Mouse (Mus musculus) limb, embryonic 14.5 days (tissue): ENCODE results near the gene Sgsm2. TPM values are rescaled to one million over a fixed set of nuclear protein-coding genes. Genes with fewer than 3 reads are reported as not detected.
A peak's percentile ranks its signal among the peaks of the same experiment; 100 is the strongest.

Experiments used
- ATAC-seq: fragments of 200-750 bp; cut with Nextera tagmentation; 2 replicates; pipeline ENCODE4 v1.8.0; 2017; ENCODE audit warnings: low read depth, moderate number of reproducible peaks, moderate TSS enrichment; ENCODE audit not compliant: low FRiP score
- DNase-seq: peaks from one replicate; pipeline ENCODE4 v3.0.0-alpha.2; 2015; ENCODE audit warnings: low spot score
- H3K27ac ChIP-seq: fragments of 300-500 bp; sonication (generic); replicated peaks from 2 replicates; pipeline ENCODE4 v1.5.1; 2014; ENCODE audit warnings: low read depth, mild to moderate bottlenecking, low read length, moderate library complexity, mixed read lengths
- H3K27me3 ChIP-seq: fragments of 300-500 bp; sonication (generic); 2 replicates; pipeline ENCODE4 v1.6.1; 2014; ENCODE audit warnings: low read length, mixed read lengths; ENCODE audit not compliant: control insufficient read depth, insufficient read depth
- H3K36me3 ChIP-seq: fragments of 300-500 bp; sonication (generic); 2 replicates; pipeline ENCODE4 v1.6.1; 2014; ENCODE audit warnings: mild to moderate bottlenecking, low read length, moderate library complexity, mixed read lengths; ENCODE audit not compliant: control insufficient read depth, insufficient read depth
- H3K4me1 ChIP-seq: fragments of 300-500 bp; sonication (generic); 2 replicates; pipeline ENCODE4 v1.6.1; 2014; ENCODE audit warnings: antibody characterized with exemption, low read length, mixed read lengths; ENCODE audit not compliant: control insufficient read depth, insufficient read depth
- H3K4me2 ChIP-seq: fragments of 300-500 bp; sonication (generic); replicated peaks from 2 replicates; pipeline ENCODE4 v1.6.1; 2014; ENCODE audit warnings: low read depth, mild to moderate bottlenecking, low read length, moderate library complexity; ENCODE audit not compliant: severe bottlenecking
- H3K4me3 ChIP-seq: fragments of 300-500 bp; sonication (generic); replicated peaks from 2 replicates; pipeline ENCODE4 v1.5.1; 2014; ENCODE audit warnings: low read length
- H3K9ac ChIP-seq: fragments of 300-500 bp; sonication (generic); 2 replicates; pipeline ENCODE4 v1.6.1; 2014; ENCODE audit warnings: mild to moderate bottlenecking, low read depth, low read length, moderate library complexity; ENCODE audit not compliant: severe bottlenecking
- H3K9me3 ChIP-seq: fragments of 300-500 bp; sonication (generic); 2 replicates; pipeline ENCODE4 v1.6.1; 2016; ENCODE audit warnings: low read length; ENCODE audit not compliant: control insufficient read depth
- POLR2A ChIP-seq: fragments of 200-500 bp; IDR thresholded peaks from 2 replicates; pipeline ENCODE4 v1.8.0; 2012; ENCODE audit warnings: inconsistent platforms, mild to moderate bottlenecking, moderate library complexity, borderline replicate concordance; ENCODE audit not compliant: insufficient read depth, insufficient read length; ENCODE audit errors: extremely low read depth
- WGBS: fragments of 180-500 bp; shearing (Covaris S2); extraction: QIAGEN DNeasy Blood & Tissue Kit; methylation state at CpG from one replicate; pipeline ENCODE4 v1.1.7; 2014; 5-methylcytosine and 5-hydroxymethylcytosine counted together
- polyA plus RNA-seq, 2 experiments: library from polyadenylated mRNA; depleted of rRNA in 1 of 2; stranded (reverse) in 1 of 2; unstranded in 1 of 2; fragments of >200 nt; fragmentation: Nextera tagmentation in 1 of 2; extraction: Ambion mirVana in 1 of 2; gene quantifications; 2 replicates each; pipeline versions ENCODE4 v1.2.1 to v1.2.3; 2012 to 2014

Sgsm2 gene
- polyA plus RNA-seq, 2 experiments: 7.1 to 18.2 TPM

GRCm38 (mm10) chr11:74897678-74898516 is 1.0 kb upstream of the Sgsm2 start, which contains the start of gene Tsr1:
Gene Tsr1 (plus strand): TSS chr11:74898071.
- DNase-seq: peak; percentile 89
- H3K4me3 ChIP-seq: peak within 1 kb of the TSS; percentile 81
- 1% methylated on average over 54 of the region's 54 CpGs for WGBS
- peak within 1 kb of the TSS; percentile 94 for H3K4me2 ChIP-seq
- peaks cover 33% of the 10 kb centered on the region for H3K36me3 ChIP-seq
- ATAC-seq: peak; percentile 83
- no peaks in the 10 kb centered on the region for H3K9me3 ChIP-seq
- H3K4me1 ChIP-seq: no peaks in the 10 kb centered on the region
- peak; percentile 41; the same call in 1 of the 2 replicates for TF ChIP-seq POLR2A
- H3K9ac ChIP-seq: peak within 1 kb of the TSS; percentile 74
- no peaks in the 10 kb centered on the region for H3K27me3 ChIP-seq
- peak within 1 kb of the TSS; percentile 78 for H3K27ac ChIP-seq

- H3K4me3 ChIP-seq: peak overlapping the region; percentile 81
- H3K36me3 ChIP-seq: peaks cover 16% of the 10 kb centered on the region
- peak; percentile 17 for DNase-seq
- no peaks in the 10 kb centered on the region for H3K27me3 ChIP-seq
- no peaks in the 10 kb centered on the region for H3K9me3 ChIP-seq
- H3K4me2 ChIP-seq: peak overlapping the region; percentile 94
- ATAC-seq: peak; percentile 23; the same call in 1 of the 2 replicates
- H3K27ac ChIP-seq: peak overlapping the region; percentile 61; the same call in 1 of the 2 replicates
- no peaks in the 10 kb centered on the region for H3K4me1 ChIP-seq
- under 1% methylated on average over 34 of the region's 55 CpGs for WGBS
- peak overlapping the region; percentile 74 for H3K9ac ChIP-seq
- no peak for TF ChIP-seq POLR2A
Measured at GRCm38 (mm10) chr11:74895980-74896900, 620 bp downstream of the Sgsm2 start.

GRCm38 (mm10) chr11:74894619-74895018 is 2.2 kb downstream of the Sgsm2 start:
- peaks cover under 1% of the 10 kb centered on the region; the same call in 1 of the 2 replicates for H3K36me3 ChIP-seq
- H3K27ac ChIP-seq: no peak overlapping the region
- H3K27me3 ChIP-seq: no peaks in the 10 kb centered on the region
- no peaks in the 10 kb centered on the region for H3K9me3 ChIP-seq
- WGBS: 76% methylated on average over 4 of the region's 4 CpGs
- H3K4me2 ChIP-seq: no peak overlapping the region
- H3K4me1 ChIP-seq: no peaks in the 10 kb centered on the region
- no peak for ATAC-seq
- TF ChIP-seq POLR2A: no peak
- H3K4me3 ChIP-seq: no peak overlapping the region
- no peak for DNase-seq
- no peak overlapping the region for H3K9ac ChIP-seq

GRCm38 (mm10) chr11:74883098-74883497 is 13.8 kb downstream of the Sgsm2 start:
- no peaks in the 10 kb centered on the region for H3K4me1 ChIP-seq
- DNase-seq: no peak
- no peak for TF ChIP-seq POLR2A
- no peak overlapping the region for H3K4me2 ChIP-seq
- no peak overlapping the region for H3K4me3 ChIP-seq
- H3K27me3 ChIP-seq: no peaks in the 10 kb centered on the region
- no peak overlapping the region for H3K9ac ChIP-seq
- no peaks in the 10 kb centered on the region for H3K36me3 ChIP-seq
- 95% methylated on average over 10 of the region's 10 CpGs for WGBS
- no peak for ATAC-seq
- H3K9me3 ChIP-seq: no peaks in the 10 kb centered on the region
- no peak overlapping the region for H3K27ac ChIP-seq

- Histone ChIP-seq H3K4me1 (peaks cover 1% of the 10 kb centered on the region), H3K27me3 (no peaks in the 10 kb centered on the region), H3K4me2 (no peak overlapping the region), H3K27ac (no peak overlapping the region), H3K4me3 (no peak overlapping the region), H3K9ac (no peak overlapping the region), H3K9me3 (no peaks in the 10 kb centered on the region), H3K36me3 (no peaks in the 10 kb centered on the region)
- no peak for TF ChIP-seq POLR2A
- ATAC-seq (no peak), DNase-seq (no peak)
- whole genome bisulfite sequencing: 66% methylated on average over 14 of the region's 14 CpGs
Measured at GRCm38 (mm10) chr11:74881979-74882378, 14.9 kb downstream of the Sgsm2 start.
